ENCODE assay signal across 7 mouse cellular contexts in the genomic region with DNA sequence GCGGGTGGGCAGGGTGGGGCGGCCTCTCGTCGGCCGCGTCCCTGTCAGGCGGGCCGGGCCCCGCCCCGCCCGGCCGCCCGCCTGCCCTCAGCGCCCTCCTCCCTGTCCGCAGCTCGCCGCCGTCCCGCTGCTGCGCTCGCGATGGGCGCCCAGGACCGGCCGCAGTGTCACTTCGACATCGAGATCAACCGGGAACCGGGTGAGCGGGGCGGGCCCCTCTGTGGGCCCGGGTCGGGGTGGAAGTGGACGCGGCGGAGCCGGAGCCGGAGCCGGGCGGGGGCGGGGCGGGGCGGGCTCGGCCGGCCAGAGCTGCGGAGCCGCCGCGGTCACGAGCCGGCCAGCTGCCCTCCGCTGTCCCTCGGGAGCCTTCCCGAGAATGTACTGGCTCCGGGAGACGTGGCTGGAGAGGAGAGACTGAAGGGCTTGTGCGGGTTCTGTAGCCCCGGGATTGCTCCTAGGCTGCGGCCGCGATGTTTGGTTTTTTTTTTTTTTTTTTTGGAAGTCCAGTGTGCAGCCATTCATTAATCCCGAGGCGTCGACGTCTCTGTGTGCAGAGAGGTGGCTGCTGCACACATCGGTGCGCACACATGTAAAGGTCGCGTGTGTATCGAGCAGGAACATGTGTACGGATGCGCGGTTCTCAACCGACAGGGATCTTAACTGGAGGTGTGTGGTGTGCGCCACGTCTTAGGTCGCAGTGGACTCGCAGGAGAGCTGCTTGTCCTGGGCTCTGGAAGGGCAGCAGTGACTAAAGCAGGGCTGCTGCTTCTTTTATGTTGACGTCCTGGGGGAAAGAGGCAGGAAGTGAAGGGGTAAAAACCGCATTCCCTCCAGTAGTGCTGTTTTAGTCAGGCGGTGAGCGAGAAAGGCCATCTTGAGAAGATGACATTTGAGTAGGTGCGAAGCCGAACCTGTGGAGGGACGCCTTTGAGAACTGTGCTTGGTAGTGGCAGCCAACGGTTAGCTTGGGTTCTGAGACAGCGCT. TPM values are rescaled to one million over a fixed set of nuclear protein-coding genes. Genes with fewer than 3 reads are reported as not detected.
DNase-seq lines count a peak whose midpoint lies in the region; ATAC-seq lines count a peak whose summit lies in the region.

No protein-coding gene starts in this region.

- H3K9me3 ChIP-seq in heart, embryonic 10.5 days: 0 out of 2 replicates have a peak, but pooled peaks cover 2% of the 10 kb centered on the region

- peaks cover 12% of the 10 kb centered on the region; the same call in 1 of the 2 replicates for H3K36me3 ChIP-seq in heart, embryonic 10.5 days
- no peaks in the 10 kb centered on the region for H3K36me3 ChIP-seq in splenic B cell, adult 2 months (ENCODE audit: control insufficient read depth, insufficient read depth, low read length, poor library complexity, severe bottlenecking)

- peak; percentile 38 for ATAC-seq in CD4-positive, CD25-positive, alpha-beta regulatory T cell, adult 4 months
- peak; percentile 33 for ATAC-seq in common myeloid progenitor, adult 5-6 weeks (replicated peaks; ENCODE audit: low read depth, poor library complexity, severe bottlenecking)

- H3K27ac ChIP-seq in heart, embryonic 10.5 days: peak overlapping the region; percentile 98

- H3K4me3 ChIP-seq in heart, embryonic 10.5 days: peak overlapping the region; percentile 94

- no peaks in the 10 kb centered on the region for H3K27me3 ChIP-seq in heart, embryonic 10.5 days (ENCODE audit: insufficient read depth, poor library complexity, severe bottlenecking)
- H3K27me3 ChIP-seq in splenic B cell, adult 2 months (ENCODE audit: control insufficient read depth, insufficient read depth, low read length, poor library complexity, severe bottlenecking): no peaks in the 10 kb centered on the region

- peaks cover 15% of the 10 kb centered on the region; the same call in 1 of the 2 replicates for H3K4me1 ChIP-seq in heart, embryonic 10.5 days

- peak; percentile 55 for DNase-seq in MEL-GATA-1-ER (ENCODE audit: extremely low read depth, low read depth)
- no peak for DNase-seq in heart, embryonic 10.5 days (ENCODE audit: low spot score)
- peak; percentile 43 for DNase-seq in kidney, postnatal 10 days
- DNase-seq in mesoderm, embryonic 11.5 days (ENCODE audit: low read depth, low spot score): peak; percentile 66
- peak; percentile 59 for DNase-seq in splenic B cell, adult 2 months (ENCODE audit: low read depth, low spot score)

- WGBS in heart, embryonic 10.5 days: under 1% methylated on average over 80 of the region's 87 CpGs

RNA-seq across cellular contexts. Expression of gene Nktr, which starts 0.7 kb away (rescaled TPM):
- 100 to 1,000 TPM; 104 to 128 TPM for polyA plus RNA-seq in CD4-positive, CD25-positive, alpha-beta regulatory T cell, adult 4 months (2017; shearing (Covaris generic))
- total RNA-seq in common myeloid progenitor, adult 5-6 weeks (2017): 100 and 118 TPM in 2 replicates
- polyA plus RNA-seq in heart, embryonic 10.5 days (2016; fragmentation: Nextera tagmentation; extraction: Ambion mirVana): 48.7 and 49.8 TPM in 2 replicates

RNA-seq across cellular contexts. Expression of gene Ss18l2, which starts 9.5 kb away (rescaled TPM):
- polyA plus RNA-seq in CD4-positive, CD25-positive, alpha-beta regulatory T cell, adult 4 months (2017; shearing (Covaris generic)): 10 to 100 TPM; 50.7 to 52.2 TPM
- 34.1 and 34.8 TPM in 2 replicates for total RNA-seq in common myeloid progenitor, adult 5-6 weeks (2017)
- polyA plus RNA-seq in heart, embryonic 10.5 days (2016; fragmentation: Nextera tagmentation; extraction: Ambion mirVana): 115 and 138 TPM in 2 replicates

RNA-seq across cellular contexts. Expression of gene Sec22c, which starts 14.3 kb away (rescaled TPM):
- 10 to 100 TPM; 17.6 to 32.9 TPM for polyA plus RNA-seq in CD4-positive, CD25-positive, alpha-beta regulatory T cell, adult 4 months (2017; shearing (Covaris generic))
- 5.5 and 13.3 TPM in 2 replicates for total RNA-seq in common myeloid progenitor, adult 5-6 weeks (2017)
- polyA plus RNA-seq in heart, embryonic 10.5 days (2016; fragmentation: Nextera tagmentation; extraction: Ambion mirVana): 7.0 and 8.8 TPM in 2 replicates

RNA-seq across cellular contexts. Expression of gene Zfp651, which starts 39.5 kb away (rescaled TPM):
- polyA plus RNA-seq in CD4-positive, CD25-positive, alpha-beta regulatory T cell, adult 4 months (2017; shearing (Covaris generic)): under 1 TPM; 0.22 to 0.30 TPM
- 0.15 and 1.5 TPM in 2 replicates for total RNA-seq in common myeloid progenitor, adult 5-6 weeks (2017)
- polyA plus RNA-seq in heart, embryonic 10.5 days (2016; fragmentation: Nextera tagmentation; extraction: Ambion mirVana): 6.3 and 7.2 TPM in 2 replicates

RNA-seq across cellular contexts. Expression of gene Klhl40, which starts 57.8 kb away (rescaled TPM):
- not detected for polyA plus RNA-seq in CD4-positive, CD25-positive, alpha-beta regulatory T cell, adult 4 months (2017; shearing (Covaris generic))
- 0.59 TPM in 1 of 2 replicates, not detected in the other for total RNA-seq in common myeloid progenitor, adult 5-6 weeks (2017)
- polyA plus RNA-seq in heart, embryonic 10.5 days (2016; fragmentation: Nextera tagmentation; extraction: Ambion mirVana): 0.36 and 0.38 TPM in 2 replicates
